Mouse (Mus musculus) adrenal gland, adult (tissue): Measurements from ENCODE around the gene Scgb1b27.
"Not testable (repeated sequence)": the region's sequence is repeated elsewhere in the genome, so short reads cannot be mapped to it uniquely, and the experiment has no call there.

ENCODE experiments used
- DNase-seq, 2 experiments: peaks; one replicate each; pipeline ENCODE4 v3.0.0; 2022 to 2023; ENCODE audit warnings: low spot score in 1 of 2; ENCODE audit not compliant: inconsistent age in 2 of 2

Scgb1b27 gene

DNA sequence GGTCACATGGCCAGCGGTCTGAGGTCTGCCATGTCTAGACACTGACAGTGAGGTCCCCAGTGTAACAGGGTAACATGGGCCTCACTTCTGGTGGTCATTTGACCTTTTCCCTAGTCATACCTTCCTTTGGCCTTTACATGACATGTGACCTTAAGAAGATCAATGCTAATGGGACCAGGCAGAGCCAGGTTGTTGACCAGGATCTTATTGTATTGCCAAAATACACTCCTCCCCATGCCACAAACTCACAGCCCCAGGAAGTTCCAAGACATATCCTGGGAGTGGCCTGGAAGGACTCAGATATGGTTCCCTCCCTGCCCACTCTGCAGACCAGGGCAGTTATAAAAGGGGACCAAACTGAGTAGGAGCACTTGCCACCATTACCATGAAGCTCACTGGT lies at the start of gene Scgb1b27:
Gene Scgb1b27 (plus strand): TSS at position 301 of the 400 bp plus-strand sequence.
- DNase-seq, result not testable (repeated sequence)

DNA sequence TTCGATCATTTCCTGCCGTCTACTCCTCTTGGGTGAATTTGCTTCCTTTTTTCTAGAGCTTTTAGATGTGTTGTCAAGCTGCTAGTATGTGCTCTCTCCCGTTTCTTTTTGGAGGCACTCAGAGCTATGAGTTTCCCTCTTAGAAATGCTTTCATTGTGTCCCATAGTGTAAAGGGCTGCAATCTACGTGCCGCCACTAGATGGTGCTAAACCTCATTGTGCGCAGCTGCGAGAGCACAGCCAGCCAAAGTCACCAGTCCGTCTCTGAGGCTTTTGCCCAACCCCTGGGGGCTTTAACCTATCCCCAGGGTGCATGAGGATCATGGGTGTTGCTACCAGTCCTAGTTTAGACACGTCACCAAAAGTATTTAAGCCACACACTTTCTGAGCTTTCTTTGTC lies 39.0 kb upstream of the Scgb1b27 start:
- DNase-seq, result peak; percentile 35 to 69

DNA sequence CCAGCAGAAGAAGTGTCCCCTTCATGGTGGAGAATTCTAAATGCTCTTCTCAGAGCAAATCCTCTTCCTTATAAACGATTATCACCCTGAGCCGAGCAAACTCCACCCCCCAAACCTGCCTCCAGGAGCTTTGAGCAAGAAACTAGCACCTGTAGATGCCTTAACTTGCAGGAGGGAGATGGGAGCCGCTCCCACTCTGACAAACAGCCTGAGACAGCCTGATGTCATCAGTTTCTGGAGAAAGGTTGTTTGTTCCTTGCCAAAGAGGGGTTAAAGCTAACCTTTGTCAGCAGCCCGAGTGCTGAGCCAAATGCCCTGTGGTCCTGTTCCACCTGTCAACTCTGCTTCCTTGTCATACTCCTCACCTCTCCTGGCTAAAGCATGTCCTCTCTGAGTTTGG lies 7.4 kb upstream of the Scgb1b27 start, which contains the start of gene Scgb2b27:
Gene Scgb2b27 (minus strand): TSS at position 101 of the 400 bp plus-strand sequence.
- DNase-seq, result no peak

DNA sequence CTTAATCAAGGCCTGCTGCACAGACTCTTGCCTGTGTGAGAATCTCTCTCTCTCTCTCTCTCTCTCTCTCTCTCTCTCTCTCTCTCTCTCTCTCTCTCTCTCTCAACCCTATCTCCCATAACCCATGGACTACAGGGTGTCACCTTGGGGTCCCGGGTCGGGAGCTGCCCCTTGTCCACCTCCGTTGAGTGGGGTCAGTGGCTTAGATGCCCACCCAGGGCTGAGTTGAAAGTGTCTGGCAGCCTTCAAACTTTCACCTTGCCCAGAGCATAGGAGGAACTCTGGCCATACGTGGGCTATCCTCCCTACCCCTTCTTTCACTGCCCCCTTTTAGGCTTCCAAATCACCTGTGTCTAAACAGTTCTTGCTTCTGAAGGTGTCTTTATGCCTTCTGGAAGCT lies 4.4 kb downstream of the Scgb1b27 start:
- no peak for DNase-seq

DNA sequence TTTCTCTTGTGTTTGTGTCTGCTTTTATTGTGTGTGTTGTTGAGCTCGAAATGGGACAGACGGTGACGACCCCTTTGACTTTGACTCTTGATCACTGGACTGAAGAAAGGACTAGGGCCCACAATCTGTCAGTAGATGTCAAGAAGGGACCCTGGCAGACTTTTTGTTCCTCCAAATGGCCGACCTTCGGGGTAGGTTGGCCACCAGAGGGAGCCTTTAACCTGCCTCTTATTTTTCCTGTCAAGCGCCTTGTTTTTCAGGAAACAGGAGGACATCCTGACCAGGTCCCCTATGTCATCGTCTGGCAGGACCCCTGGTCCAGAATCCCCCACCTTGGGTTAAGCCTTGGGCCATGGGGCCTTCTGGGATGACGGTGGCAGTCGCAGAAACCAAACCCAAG lies 5.9 kb downstream of the Scgb1b27 start:
- DNase-seq, result not testable (repeated sequence)

DNA sequence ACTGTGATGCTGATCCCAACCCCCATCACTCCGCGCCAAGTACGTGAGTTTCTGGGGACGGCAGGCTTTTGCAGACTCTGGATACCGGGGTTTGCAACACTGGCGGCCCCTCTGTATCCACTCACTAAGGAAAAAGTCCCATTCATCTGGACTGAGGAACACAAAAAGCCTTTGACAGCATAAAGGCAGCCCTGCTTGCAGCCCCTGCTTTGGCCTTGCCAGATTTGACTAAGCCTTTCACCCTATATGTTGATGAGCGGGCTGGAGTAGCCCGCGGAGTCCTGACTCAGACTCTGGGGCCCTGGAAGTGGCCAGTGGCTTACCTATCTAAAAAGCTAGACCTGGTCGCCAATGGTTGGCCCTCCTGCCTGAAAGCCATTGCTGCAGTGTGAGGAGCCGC lies 8.7 kb downstream of the Scgb1b27 start:
- no peak for DNase-seq

DNA sequence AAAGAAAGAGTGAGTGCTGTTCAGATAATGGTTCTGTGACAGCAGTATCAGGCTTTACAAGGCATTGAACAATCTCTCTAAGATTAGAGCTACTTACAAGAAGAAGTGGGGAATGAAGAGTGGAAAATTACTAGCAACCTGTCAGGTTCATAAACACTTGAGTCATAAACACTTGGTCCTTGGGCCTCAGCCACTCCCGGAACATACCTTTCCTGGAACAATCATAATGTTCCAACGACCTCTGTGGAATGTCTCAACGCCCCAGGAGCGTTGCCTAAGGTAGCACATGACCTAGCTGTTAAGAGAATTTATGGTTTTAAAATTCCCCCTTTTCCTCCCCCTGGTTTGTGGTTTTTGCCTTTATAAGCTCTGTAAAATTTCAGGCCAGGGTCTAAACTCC lies 13.3 kb downstream of the Scgb1b27 start:
- not testable (repeated sequence) for DNase-seq

DNA sequence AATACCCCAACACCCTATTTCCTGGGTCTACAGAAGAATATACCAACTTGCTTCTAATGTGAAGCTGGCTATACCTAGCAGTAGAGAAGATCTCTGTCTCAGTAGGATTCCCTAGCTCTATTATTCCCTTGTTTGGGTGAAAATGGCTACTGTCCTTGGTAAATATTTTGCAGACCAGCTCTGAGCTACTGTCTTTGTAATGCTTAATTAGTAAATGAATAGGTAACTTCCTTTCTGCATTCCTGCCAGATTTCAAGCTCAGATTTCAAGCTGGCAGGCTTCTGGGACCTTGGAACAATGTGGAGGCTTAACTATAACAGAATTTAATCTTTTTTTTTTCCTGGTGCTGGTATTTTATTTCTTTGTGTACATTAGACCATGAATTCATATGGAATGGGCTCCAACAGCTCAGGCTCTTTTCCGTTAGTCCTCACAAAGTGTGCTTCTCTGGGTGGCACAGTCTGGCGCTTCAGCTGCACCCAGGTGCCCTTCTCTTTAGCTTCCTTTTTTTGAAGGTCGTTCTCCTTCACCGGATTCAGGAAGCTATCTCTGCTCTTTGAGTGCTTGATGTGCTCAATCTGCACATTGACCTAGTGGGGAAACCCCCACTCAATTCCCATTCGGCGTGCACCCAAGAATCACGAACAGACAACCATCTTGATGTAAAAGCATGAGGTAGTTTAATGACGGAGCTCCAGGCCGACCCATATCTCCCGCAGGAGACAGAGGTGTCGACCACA lies 15.0 kb downstream of the Scgb1b27 start:
- not testable (repeated sequence) for DNase-seq

DNA sequence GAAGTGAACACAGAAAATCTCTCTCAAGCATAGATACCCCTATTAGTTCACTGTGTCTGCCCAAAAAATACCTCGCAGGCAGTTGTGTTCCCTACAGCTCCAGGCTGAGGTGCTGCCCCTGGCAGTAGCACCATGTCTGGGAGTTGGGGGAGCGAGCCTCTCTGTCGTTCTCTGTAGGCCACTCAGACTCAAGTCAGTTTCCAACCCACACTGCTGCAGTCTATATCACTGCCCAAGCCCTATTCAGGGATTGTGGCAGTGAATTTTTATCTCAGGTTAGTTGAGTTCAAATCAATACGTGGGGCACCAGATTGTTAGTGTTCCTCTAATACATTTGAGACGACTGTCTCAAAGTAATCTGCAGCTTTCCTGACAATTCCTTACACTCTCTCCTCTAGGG lies 46.8 kb downstream of the Scgb1b27 start:
- not testable (repeated sequence) for DNase-seq
